Comparison of ENCODE assay signal across 29 mouse cellular contexts in genomic region chr17:87799948-87800340, GRCm38 (mm10). TPM values are rescaled to one million over a fixed set of nuclear protein-coding genes. Genes with fewer than 3 reads are reported as not detected.
DNase-seq lines count a peak whose midpoint lies in the region; ATAC-seq lines count a peak whose summit lies in the region.
"Had no signal": no experiment of that assay in that cellular context is flagged by ENCODE, and none has a peak within 500 bp of the region (broad histone marks: within the 10 kb centered on the region; RNA-seq: fewer than 3 reads in every experiment).

No protein-coding gene starts in this region.

- no peak overlapping the region for H3K4me3 ChIP-seq in intestine, embryonic 14.5 days (ENCODE audit: low read depth, low read length)
- H3K4me3 ChIP-seq in intestine, embryonic 15.5 days (replicated peaks) = no peak overlapping the region
- H3K4me3 ChIP-seq: embryonic facial prominence, embryonic 15.5 days; forebrain, embryonic 15.5 days; heart, embryonic 15.5 days; hindbrain, embryonic 15.5 days; limb, embryonic 13.5 days; liver, embryonic 12.5 days; megakaryocyte, embryonic 14.5 days; midbrain, embryonic 15.5 days; neural tube, embryonic 12.5 days had no signal

- peaks cover 59% of the 10 kb centered on the region for H3K27me3 ChIP-seq in intestine, embryonic 14.5 days (replicated peaks; ENCODE audit: control insufficient read depth, insufficient read depth, low read length)
- H3K27me3 ChIP-seq in intestine, embryonic 15.5 days (replicated peaks) = peaks cover 50% of the 10 kb centered on the region

- no peak overlapping the region for H3K4me2 ChIP-seq in intestine, embryonic 14.5 days (ENCODE audit: low read length)
- H3K4me2 ChIP-seq in intestine, embryonic 15.5 days (replicated peaks) = no peak overlapping the region
- H3K4me2 ChIP-seq: embryonic facial prominence, embryonic 15.5 days; forebrain, embryonic 15.5 days; heart, embryonic 15.5 days; hindbrain, embryonic 15.5 days; limb, embryonic 13.5 days; liver, embryonic 12.5 days; midbrain, embryonic 15.5 days; neural tube, embryonic 12.5 days had no signal

- no peak overlapping the region for H3K27ac ChIP-seq in intestine, embryonic 14.5 days (ENCODE audit: low read depth)
- no peak overlapping the region for H3K27ac ChIP-seq in intestine, embryonic 15.5 days
- H3K27ac ChIP-seq: embryonic facial prominence, embryonic 15.5 days; forebrain, embryonic 15.5 days; heart, embryonic 15.5 days; hindbrain, embryonic 15.5 days; limb, embryonic 13.5 days; liver, embryonic 12.5 days; midbrain, embryonic 15.5 days; neural tube, embryonic 12.5 days had no signal

- 77% methylated on average over 3 of the region's 3 CpGs for WGBS in intestine, embryonic 14.5 days
- WGBS in intestine, embryonic 15.5 days = 61% methylated on average over 3 of the region's 3 CpGs

- no peaks in the 10 kb centered on the region for H3K36me3 ChIP-seq in intestine, embryonic 14.5 days (ENCODE audit: control insufficient read depth, insufficient read depth, low read length)
- H3K36me3 ChIP-seq in intestine, embryonic 15.5 days = no peaks in the 10 kb centered on the region
- H3K36me3 ChIP-seq: embryonic facial prominence, embryonic 15.5 days; forebrain, embryonic 15.5 days; heart, embryonic 15.5 days; hindbrain, embryonic 15.5 days; limb, embryonic 13.5 days; liver, embryonic 12.5 days; midbrain, embryonic 15.5 days; neural tube, embryonic 12.5 days had no signal

- H3K4me1 ChIP-seq in intestine, embryonic 14.5 days (replicated peaks; ENCODE audit: control insufficient read depth, insufficient read depth, low read length) = peaks cover 4% of the 10 kb centered on the region; the same call in 1 of the 2 replicates
- H3K4me1 ChIP-seq in intestine, embryonic 15.5 days (replicated peaks) = peaks cover 21% of the 10 kb centered on the region

- peak; percentile 44 for DNase-seq in intestine, embryonic 14.5 days (ENCODE audit: low spot score)
- DNase-seq in adipocyte (ENCODE audit: low spot score) = peak; percentile 14
- DNase-seq in cerebellum, postnatal 10 days = peak; percentile 56 to 59
- DNase-seq in embryo, embryonic 9.5 days (ENCODE audit: extremely low spot score) = no peak
- DNase-seq in thymus, postnatal 0 days (ENCODE audit: low spot score) = no peak
- DNase-seq: adrenal gland, postnatal 14 days; embryo, embryonic 11 days; gastrocnemius, postnatal 10 days; heart, adult 18-20 months; heart, postnatal 4 days; kidney, adult 9 months; kidney, postnatal 14 days; layer of hippocampus, postnatal 36 days; lung, adult 18-20 months; lung, postnatal 10 days; right cerebral cortex, postnatal 14 days; thymus, postnatal 25 days had no signal

- H3K9me3 ChIP-seq in intestine, embryonic 14.5 days (ENCODE audit: control insufficient read depth, low read length) = no peaks in the 10 kb centered on the region
- no peaks in the 10 kb centered on the region for H3K9me3 ChIP-seq in intestine, embryonic 15.5 days
- H3K9me3 ChIP-seq: embryonic facial prominence, embryonic 15.5 days; forebrain, embryonic 15.5 days; heart, embryonic 15.5 days; hindbrain, embryonic 15.5 days; limb, embryonic 13.5 days; liver, embryonic 12.5 days; midbrain, embryonic 15.5 days; neural tube, embryonic 12.5 days had no signal

- no peak for ATAC-seq in intestine, embryonic 14.5 days (replicated peaks; ENCODE audit: low FRiP score, low TSS enrichment, low read depth)
- no peak for ATAC-seq in intestine, embryonic 15.5 days
- peak; percentile 24 for ATAC-seq in megakaryocyte progenitor cell, adult 5-6 weeks (replicated peaks; ENCODE audit: poor library complexity)
- ATAC-seq: forebrain, embryonic 15.5 days; intestine, embryonic 16.5 days; liver, embryonic 12.5 days; midbrain, embryonic 15.5 days had no signal

- H3K9ac ChIP-seq in intestine, embryonic 14.5 days (ENCODE audit: low read length) = no peak overlapping the region
- no peak overlapping the region for H3K9ac ChIP-seq in intestine, embryonic 15.5 days
- H3K9ac ChIP-seq: embryonic facial prominence, embryonic 15.5 days; forebrain, embryonic 15.5 days; heart, embryonic 15.5 days; hindbrain, embryonic 15.5 days; limb, embryonic 13.5 days; liver, embryonic 12.5 days; midbrain, embryonic 15.5 days; neural tube, embryonic 12.5 days had no signal

RNA-seq across cellular contexts. Expression of gene Kcnk12, which starts 2.1 kb away (rescaled TPM):
- polyA plus RNA-seq in intestine, embryonic 14.5 days (2014; fragmentation: Nextera tagmentation; extraction: Ambion mirVana) = not detected in 2 replicates
- not detected in 2 replicates for polyA plus RNA-seq in intestine, embryonic 15.5 days (2015; fragmentation: Nextera tagmentation; extraction: Ambion mirVana)
- 4.0 and 6.8 TPM in 2 replicates for total RNA-seq in megakaryocyte progenitor cell, adult 5-6 weeks (2015)
- total RNA-seq in megakaryocyte progenitor cell, adult 5-6 weeks (2017) = 5.6 and 5.9 TPM in 2 replicates
- polyA plus RNA-seq in thymus, postnatal 0 days (2015; fragmentation: Nextera tagmentation; extraction: Ambion mirVana) = 0.22 and 0.28 TPM in 2 replicates
- total RNA-seq: gastrocnemius, postnatal 10 days; heart, adult 18-20 months had no signal
- polyA plus RNA-seq: heart, embryonic 15.5 days; intestine, embryonic 16.5 days; limb, embryonic 13.5 days had no signal

Comparison
In these comparisons a context has a peak if more than half of its experiments do, and no peak if none do; other contexts are left out.
1. DNase-seq: peak in intestine, embryonic 14.5 days (single experiment), adipocyte (single experiment) and cerebellum, postnatal 10 days (2 of 2); none in embryo, embryonic 9.5 days (single experiment) and thymus, postnatal 0 days (single experiment).